Mouse (Mus musculus) CH12.LX (cell line): ENCODE measurements around the gene Cysltr1. TPM values are rescaled to one million over a fixed set of nuclear protein-coding genes. Genes with fewer than 3 reads are reported as not detected.

ENCODE experiments used
- DNase-seq: peaks from one replicate; pipeline ENCODE4 v3.0.0-alpha.2; 2013; ENCODE audit errors: extremely low read depth
- H3K27ac ChIP-seq: 2 replicates; pipeline ENCODE4 v1.5.1; 2012; ENCODE audit warnings: low read depth, mild to moderate bottlenecking, control low read depth, moderate library complexity; ENCODE audit not compliant: insufficient read depth
- H3K27me3 ChIP-seq: replicated peaks from 2 replicates; pipeline ENCODE3; 2012; ENCODE audit warnings: inconsistent platforms
- H3K36me3 ChIP-seq, 2 experiments: replicated peaks in 1 of 2; 2 replicates each; pipeline versions ENCODE3 to v1.6.1; 2012; ENCODE audit warnings: inconsistent platforms in 1 of 2, low read length in 1 of 2, mild to moderate bottlenecking in 1 of 2, mixed read lengths in 1 of 2, moderate library complexity in 1 of 2; ENCODE audit not compliant: control insufficient read depth in 1 of 2, insufficient read depth in 1 of 2
- H3K4me1 ChIP-seq, 2 experiments: 2 replicates each; pipeline ENCODE4 v1.6.1; 2012; ENCODE audit warnings: inconsistent platforms in 1 of 2, moderate library complexity in 1 of 2; ENCODE audit not compliant: insufficient read depth in 2 of 2, control insufficient read depth in 1 of 2
- H3K4me2 ChIP-seq: 2 replicates; pipeline ENCODE4 v1.6.1; 2012; ENCODE audit warnings: low read depth, mild to moderate bottlenecking, control low read depth; ENCODE audit not compliant: poor library complexity, insufficient read depth, severe bottlenecking
- H3K4me3 ChIP-seq, 3 experiments: fragments of 150-350 bp in 1 of 3; sonication (generic) in 1 of 3; replicated peaks in 1 of 3; 2 replicates each; pipeline versions ENCODE3 to v1.5.1; 2011 to 2012; ENCODE audit warnings: low read depth in 2 of 3, low read length in 2 of 3, mild to moderate bottlenecking in 2 of 3, moderate library complexity in 2 of 3, control low read depth in 1 of 3, improper control_type of control experiment in 1 of 3, inconsistent platforms in 1 of 3, mixed read lengths in 1 of 3; ENCODE audit not compliant: poor library complexity in 1 of 3
- H3K79me2 ChIP-seq: replicated peaks from 2 replicates; pipeline ENCODE4 v1.6.1; 2012; ENCODE audit warnings: mild to moderate bottlenecking, moderate library complexity; ENCODE audit not compliant: control insufficient read depth, poor library complexity, insufficient read depth, severe bottlenecking; ENCODE audit errors: extremely low read depth
- H3K9ac ChIP-seq: 2 replicates; pipeline ENCODE4 v1.6.1; 2012; ENCODE audit warnings: low read depth, mild to moderate bottlenecking, control low read depth, moderate library complexity; ENCODE audit not compliant: insufficient read depth
- H3K9me3 ChIP-seq: replicated peaks from 2 replicates; pipeline ENCODE3; 2012; ENCODE audit warnings: low read length, inconsistent platforms, mixed read lengths
- BHLHE40 ChIP-seq: IDR thresholded peaks from 2 replicates; pipeline ENCODE4 v1.6.1; 2011; ENCODE audit warnings: mild to moderate bottlenecking, low read depth, low read length, improper control_type of control experiment
- CHD2 ChIP-seq: IDR thresholded peaks from 2 replicates; pipeline ENCODE4 v1.6.1; 2011; ENCODE audit warnings: low read length, improper control_type of control experiment
- CTCF ChIP-seq, 2 experiments: IDR thresholded peaks in 1 of 2; conservative IDR thresholded peaks in 1 of 2; 2 replicates each; pipeline ENCODE4 v1.5.1; 2011 to 2012; ENCODE audit warnings: low read depth in 2 of 2, low read length in 2 of 2, improper control_type of control experiment in 1 of 2, inconsistent platforms in 1 of 2, mild to moderate bottlenecking in 1 of 2, moderate library complexity in 1 of 2
- EP300 ChIP-seq: IDR thresholded peaks from 2 replicates; pipeline ENCODE4 v1.6.1; 2011; ENCODE audit warnings: low read length, improper control_type of control experiment
- ETS1 ChIP-seq: conservative IDR thresholded peaks from 2 replicates; pipeline ENCODE4 v1.6.1; 2012; ENCODE audit warnings: low read depth, mild to moderate bottlenecking, inconsistent platforms, low read length, improper control_type of control experiment, moderate library complexity
- GABPA ChIP-seq: IDR thresholded peaks from 2 replicates; pipeline ENCODE4 v1.6.1; 2012; ENCODE audit warnings: low read depth, low read length, improper control_type of control experiment, inconsistent platforms; ENCODE audit not compliant: insufficient replicate concordance
- HCFC1 ChIP-seq: IDR thresholded peaks from 2 replicates; pipeline ENCODE4 v1.6.1; 2012; ENCODE audit warnings: low read depth, mild to moderate bottlenecking, inconsistent platforms, low read length, improper control_type of control experiment
- IRF4 ChIP-seq: IDR thresholded peaks from 2 replicates; pipeline ENCODE4 v1.6.1; 2014; ENCODE audit warnings: low read depth, mild to moderate bottlenecking, inconsistent platforms, low read length, improper control_type of control experiment
- JUN ChIP-seq: IDR thresholded peaks from 2 replicates; pipeline ENCODE4 v1.6.1; 2011; ENCODE audit warnings: low read depth, mild to moderate bottlenecking, low read length, improper control_type of control experiment, moderate library complexity; ENCODE audit not compliant: insufficient read depth
- JUND ChIP-seq: conservative IDR thresholded peaks from 2 replicates; pipeline ENCODE4 v1.6.1; 2011; ENCODE audit warnings: low read depth, low read length, improper control_type of control experiment
- MAFK ChIP-seq: IDR thresholded peaks from 2 replicates; pipeline ENCODE4 v1.6.1; 2011; ENCODE audit warnings: low read length, improper control_type of control experiment; ENCODE audit not compliant: insufficient replicate concordance
- MAZ ChIP-seq: IDR thresholded peaks from 2 replicates; pipeline ENCODE4 v1.6.1; 2012; ENCODE audit warnings: low read depth, mild to moderate bottlenecking, inconsistent platforms, low read length, improper control_type of control experiment, moderate library complexity
- MEF2A ChIP-seq: IDR thresholded peaks from 2 replicates; pipeline ENCODE4 v1.6.1; 2014; ENCODE audit warnings: low read depth, mild to moderate bottlenecking, inconsistent platforms, low read length, improper control_type of control experiment, borderline replicate concordance
- MXI1 ChIP-seq: IDR thresholded peaks from 2 replicates; pipeline ENCODE4 v1.6.1; 2011; ENCODE audit warnings: mild to moderate bottlenecking, low read depth, low read length, improper control_type of control experiment
- NRF1 ChIP-seq: IDR thresholded peaks from 2 replicates; pipeline ENCODE4 v1.6.1; 2014; ENCODE audit warnings: low read depth, mild to moderate bottlenecking, inconsistent platforms, low read length, improper control_type of control experiment, moderate library complexity
- PAX5 ChIP-seq: IDR thresholded peaks from 2 replicates; pipeline ENCODE4 v1.6.1; 2012; ENCODE audit warnings: low read length, inconsistent platforms, mixed read lengths
- POLR2A ChIP-seq: IDR thresholded peaks from 2 replicates; pipeline ENCODE4 v1.6.1; 2011; ENCODE audit warnings: low read depth, mild to moderate bottlenecking, improper control_type of control experiment, low read length
- POLR2AphosphoS2 ChIP-seq: IDR thresholded peaks from 2 replicates; pipeline ENCODE4 v1.6.1; 2011; ENCODE audit warnings: low read depth, low read length, improper control_type of control experiment
- RAD21 ChIP-seq: IDR thresholded peaks from 2 replicates; pipeline ENCODE4 v1.6.1; 2011; ENCODE audit warnings: low read depth, mild to moderate bottlenecking, low read length, improper control_type of control experiment, moderate library complexity
- RCOR1 ChIP-seq: conservative IDR thresholded peaks from 2 replicates; pipeline ENCODE4 v1.6.1; 2012; ENCODE audit warnings: low read depth, mild to moderate bottlenecking, inconsistent platforms, low read length, improper control_type of control experiment
- SIN3A ChIP-seq: IDR thresholded peaks from 2 replicates; pipeline ENCODE4 v1.6.1; 2012; ENCODE audit warnings: low read length, improper control_type of control experiment, inconsistent platforms
- SMC3 ChIP-seq: IDR thresholded peaks from 2 replicates; pipeline ENCODE4 v1.6.1; 2011; ENCODE audit warnings: low read depth, low read length, improper control_type of control experiment
- UBTF ChIP-seq: IDR thresholded peaks from 2 replicates; pipeline ENCODE4 v1.6.1; 2012; ENCODE audit warnings: low read depth, mild to moderate bottlenecking, inconsistent platforms, low read length, improper control_type of control experiment, moderate library complexity
- USF1 ChIP-seq: IDR thresholded peaks from 2 replicates; pipeline ENCODE4 v1.6.1; 2014; ENCODE audit warnings: low read depth, mild to moderate bottlenecking, inconsistent platforms, low read length, improper control_type of control experiment
- USF2 ChIP-seq: conservative IDR thresholded peaks from 2 replicates; pipeline ENCODE4 v1.6.1; 2011; ENCODE audit warnings: low read depth, low read length, improper control_type of control experiment
- ZC3H11A ChIP-seq: IDR thresholded peaks from 2 replicates; pipeline ENCODE4 v1.6.1; 2012; ENCODE audit warnings: low read depth, mild to moderate bottlenecking, inconsistent platforms, low read length, improper control_type of control experiment
- ZKSCAN1 ChIP-seq: IDR thresholded peaks from 2 replicates; pipeline ENCODE4 v1.6.1; 2012; ENCODE audit warnings: low read depth, inconsistent platforms, low read length, improper control_type of control experiment, borderline replicate concordance
- ZMIZ1 ChIP-seq: IDR thresholded peaks from 2 replicates; pipeline ENCODE4 v1.6.1; 2012; ENCODE audit warnings: low read depth, mild to moderate bottlenecking, inconsistent platforms, low read length, improper control_type of control experiment
- dilution Hi-C: fragments of 300-500 bp; cut with MboI; formaldehyde crosslinking; loops from 2 replicates; pipeline ENCODE4 v1.14.3; 2020; ENCODE audit warnings: low sequenced_read_pairs; ENCODE audit not compliant: extremely low pct_unique_long_range_greater_than_20kb, extremely low pct_ligation_motif_present
- in situ Hi-C: fragments of 300-500 bp; cut with MboI; formaldehyde crosslinking; loops from 3 replicates; pipeline ENCODE4 v1.14.3; 2019; ENCODE audit warnings: low sequenced_read_pairs, low pct_ligation_motif_present, low pct_unique_long_range_greater_than_20kb, mixed read lengths
- polyA plus RNA-seq: library from polyadenylated mRNA; unstranded; fragments of >175 nt; gene quantifications from 2 replicates; pipeline ENCODE4 v1.2.1, GENCODE M21; 2012; ENCODE audit warnings: low read depth; ENCODE audit not compliant: insufficient read length
- total RNA-seq, 2 experiments: library from RNA; depleted of rRNA; stranded (reverse); fragments of 300-350 nt in 1 of 2; fragments of >200 nt in 1 of 2; gene quantifications; 2 replicates each; pipeline ENCODE4 v1.2.3; 2012 to 2014

The Cysltr1 gene
- total and polyA plus RNA-seq, 3 experiments, result 1.1 TPM; not detected in 2

- H3K79me2 ChIP-seq, result no peaks in the 10 kb centered on the region
- DNase-seq, result no peak
- no peak overlapping the region for H3K27ac ChIP-seq
- H3K4me2 ChIP-seq, result no peak overlapping the region
- H3K4me3 ChIP-seq, result no peak overlapping the region
- TF ChIP-seq IRF4 (no peak), RCOR1 (no peak), USF2 (no peak), GABPA (no peak), POLR2A (no peak), RAD21 (no peak), NRF1 (no peak), ZKSCAN1 (no peak), EP300 (no peak), ETS1 (no peak), USF1 (no peak), MAFK (no peak), POLR2AphosphoS2 (no peak), BHLHE40 (no peak), JUND (no peak), MEF2A (no peak), SIN3A (no peak), JUN (no peak)
- H3K4me1 ChIP-seq, result no peaks in the 10 kb centered on the region
- no peaks in the 10 kb centered on the region for H3K36me3 ChIP-seq
- H3K9ac ChIP-seq, result no peak overlapping the region
- in situ Hi-C loops (no loop called here), dilution Hi-C loops (no loop called here)
- H3K27me3 ChIP-seq, result no peaks in the 10 kb centered on the region
- no peaks in the 10 kb centered on the region for H3K9me3 ChIP-seq
Observed at GRCm38 (mm10) chrX:106623667-106624066, 20.2 kb upstream of the Cysltr1 start.

- Histone ChIP-seq H3K36me3 (no peaks in the 10 kb centered on the region), H3K79me2 (no peaks in the 10 kb centered on the region), H3K27ac (no peak overlapping the region), H3K4me2 (no peak overlapping the region), H3K27me3 (no peaks in the 10 kb centered on the region), H3K4me3 (no peak overlapping the region), H3K9ac (no peak overlapping the region), H3K4me1 (no peaks in the 10 kb centered on the region), H3K9me3 (no peaks in the 10 kb centered on the region)
- dilution Hi-C loops (no loop called here), in situ Hi-C loops (no loop called here)
- TF ChIP-seq MXI1 (no peak), RAD21 (no peak), ZMIZ1 (no peak), POLR2A (no peak), CHD2 (no peak), CTCF (conservative IDR thresholded peaks at IDR 0.05 in 1 of 2, IDR thresholded peaks at IDR 0.05 in 1 of 2; ENCODE audit: low read depth in 2 of 2, low read length in 2 of 2) (no peak), PAX5 (no peak), ZC3H11A (no peak), UBTF (no peak), GABPA (no peak), SMC3 (no peak), JUN (no peak), USF2 (no peak), ZKSCAN1 (no peak), HCFC1 (no peak), BHLHE40 (no peak), MAZ (no peak), JUND (no peak)
- no peak for DNase-seq
Observed at GRCm38 (mm10) chrX:106622512-106622911, 19.0 kb upstream of the Cysltr1 start.
